Mouse (Mus musculus): Measurements from ENCODE around the gene Hoxc13. TPM values are rescaled to one million over a fixed set of nuclear protein-coding genes. Genes with fewer than 3 reads are reported as not detected.

The Hoxc13 gene
- not detected in 2 replicates for polyA plus RNA-seq (2015; fragmentation: Nextera tagmentation; extraction: Ambion mirVana)

DNA sequence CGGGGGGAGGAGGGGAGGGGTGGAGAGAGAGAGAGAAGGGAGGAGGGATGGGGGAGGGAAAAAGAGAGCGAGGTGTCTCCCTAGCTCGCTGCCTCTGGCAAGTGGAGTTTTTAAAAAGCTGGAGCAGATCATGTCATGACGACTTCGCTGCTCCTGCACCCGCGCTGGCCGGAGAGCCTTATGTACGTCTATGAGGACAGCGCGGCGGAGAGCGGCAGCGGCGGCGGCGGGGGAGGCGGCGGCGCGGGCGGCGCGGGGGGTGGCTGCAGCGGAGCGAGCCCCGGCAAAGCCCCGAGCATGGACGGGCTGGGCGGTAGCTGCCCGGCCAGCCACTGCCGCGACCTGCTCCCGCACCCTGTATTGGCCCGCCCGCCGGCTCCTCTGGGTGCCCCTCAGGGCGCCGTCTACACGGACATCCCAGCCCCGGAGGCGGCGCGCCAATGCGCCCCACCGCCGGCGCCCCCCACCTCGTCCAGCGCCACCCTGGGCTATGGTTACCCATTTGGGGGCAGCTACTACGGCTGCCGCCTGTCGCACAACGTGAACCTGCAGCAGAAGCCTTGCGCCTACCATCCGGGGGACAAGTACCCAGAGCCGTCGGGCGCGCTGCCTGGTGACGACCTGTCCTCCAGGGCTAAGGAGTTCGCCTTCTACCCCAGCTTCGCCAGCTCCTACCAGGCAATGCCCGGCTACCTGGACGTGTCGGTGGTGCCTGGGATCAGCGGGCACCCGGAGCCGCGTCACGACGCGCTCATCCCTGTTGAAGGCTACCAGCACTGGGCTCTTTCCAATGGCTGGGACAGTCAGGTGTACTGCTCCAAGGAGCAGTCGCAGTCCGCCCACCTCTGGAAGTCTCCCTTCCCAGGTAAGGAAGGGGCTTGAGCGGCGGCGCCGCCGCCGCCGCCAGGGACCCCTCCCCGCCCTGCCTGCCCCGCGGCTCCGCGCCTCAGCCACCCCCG lies at the start of gene Hoxc13:
TSS of gene Hoxc13 (plus strand) at position 51 of the 959 bp plus-strand sequence.
- DNase-seq (no peak), ATAC-seq (ENCODE audit: low read depth) (no peak)
- H3K4me2 ChIP-seq, result no peak within 1 kb of the TSS

DNA sequence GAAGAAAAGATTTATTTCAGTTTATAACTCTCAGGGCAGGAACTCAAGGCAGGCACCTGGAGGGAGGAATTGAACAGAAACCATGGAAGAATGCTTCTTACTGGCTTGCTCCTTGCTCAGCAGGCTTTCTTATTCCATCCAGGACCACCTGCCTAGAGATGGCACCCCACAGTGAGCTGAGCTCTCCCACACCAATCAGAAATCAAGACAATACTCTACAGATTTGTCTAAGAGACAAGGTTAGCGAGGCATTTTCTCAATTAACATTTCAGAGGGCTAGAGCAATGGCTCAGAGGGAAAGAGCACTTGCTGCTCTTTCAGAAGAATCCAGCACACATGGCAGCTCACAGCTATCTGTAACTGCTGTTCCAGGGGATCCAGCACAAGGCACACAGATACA lies 35.1 kb upstream of the Hoxc13 start:
- no peak for ATAC-seq (ENCODE audit: low read depth)
- no peaks in the 10 kb centered on the region for H3K4me1 ChIP-seq (replicated peaks)
- no peak overlapping the region for H3K4me3 ChIP-seq (replicated peaks)
- no peak for DNase-seq
- WGBS (ENCODE audit: insufficient replicate concordance), result 14% methylated on average over 1 of the region's 1 CpGs
- no peaks in the 10 kb centered on the region for H3K36me3 ChIP-seq
- no peak overlapping the region for H3K27ac ChIP-seq
- no peaks in the 10 kb centered on the region for H3K9me3 ChIP-seq (replicated peaks)
- no peak overlapping the region for H3K4me2 ChIP-seq
- H3K9ac ChIP-seq, result no peak overlapping the region
- 0 out of 2 replicates have a peak, but pooled peaks cover 4% of the 10 kb centered on the region for H3K27me3 ChIP-seq

More for the DNA sequence above, at the start of gene Hoxc13:
- H3K4me1 ChIP-seq (replicated peaks), result no peaks in the 10 kb centered on the region
- no peak within 1 kb of the TSS for H3K4me3 ChIP-seq (replicated peaks)
- H3K27me3 ChIP-seq, result peaks cover 99% of the 10 kb centered on the region
- H3K36me3 ChIP-seq, result no peaks in the 10 kb centered on the region
- no peak within 1 kb of the TSS for H3K27ac ChIP-seq
- no peak within 1 kb of the TSS for H3K9ac ChIP-seq
- H3K9me3 ChIP-seq (replicated peaks), result no peaks in the 10 kb centered on the region
- WGBS (ENCODE audit: insufficient replicate concordance), result 3% methylated on average over 84 of the region's 88 CpGs

DNA sequence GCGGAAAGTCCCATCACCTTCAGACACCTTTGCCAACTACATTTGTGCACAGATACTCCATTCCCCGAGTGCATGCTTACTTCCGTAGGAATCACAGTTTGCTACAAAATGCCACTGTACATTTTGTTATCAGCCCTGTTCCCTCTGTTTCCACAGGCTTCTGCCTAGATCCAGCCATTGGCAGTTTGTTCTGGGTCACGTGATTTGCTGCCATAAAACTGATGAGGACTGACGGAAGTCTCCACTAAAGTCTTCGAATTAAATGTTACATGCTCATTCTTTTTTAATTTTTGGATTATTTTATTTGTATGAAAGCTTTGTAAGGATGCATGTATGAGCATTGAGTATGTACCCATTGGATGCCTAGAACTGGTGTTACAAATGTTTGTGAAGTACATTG lies 25.8 kb upstream of the Hoxc13 start:
- 64% methylated on average over 6 of the region's 6 CpGs for WGBS (ENCODE audit: insufficient replicate concordance)
- Histone ChIP-seq H3K9ac (no peak overlapping the region), H3K4me1 (replicated peaks) (no peaks in the 10 kb centered on the region), H3K9me3 (replicated peaks) (no peaks in the 10 kb centered on the region), H3K27ac (no peak overlapping the region), H3K4me3 (replicated peaks) (no peak overlapping the region), H3K36me3 (no peaks in the 10 kb centered on the region), H3K27me3 (peaks cover 28% of the 10 kb centered on the region), H3K4me2 (no peak overlapping the region)
- ATAC-seq (ENCODE audit: low read depth) (no peak), DNase-seq (no peak)

DNA sequence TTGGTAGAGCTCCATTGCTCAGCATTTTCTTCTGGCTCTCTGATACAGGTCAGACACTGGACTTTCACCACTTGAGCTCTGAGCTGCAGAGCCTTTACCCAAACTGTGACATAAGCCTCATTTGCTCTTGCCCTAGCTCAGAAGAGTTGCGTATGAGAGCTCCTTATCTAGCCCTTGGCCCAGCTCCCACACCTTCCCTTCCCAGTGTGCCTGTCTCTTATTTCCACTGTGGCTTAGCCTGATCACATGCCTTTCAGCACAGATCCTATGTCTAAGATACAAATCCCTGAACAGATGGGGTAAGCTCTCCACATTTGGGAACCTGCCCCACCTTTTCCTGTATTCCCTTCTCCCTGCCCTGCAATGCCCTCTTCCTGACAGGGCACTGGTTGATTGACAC lies 16.0 kb upstream of the Hoxc13 start:
- 40% methylated on average over 1 of the region's 1 CpGs for WGBS (ENCODE audit: insufficient replicate concordance)
- ATAC-seq (ENCODE audit: low read depth), result no peak
- no peak for DNase-seq

DNA sequence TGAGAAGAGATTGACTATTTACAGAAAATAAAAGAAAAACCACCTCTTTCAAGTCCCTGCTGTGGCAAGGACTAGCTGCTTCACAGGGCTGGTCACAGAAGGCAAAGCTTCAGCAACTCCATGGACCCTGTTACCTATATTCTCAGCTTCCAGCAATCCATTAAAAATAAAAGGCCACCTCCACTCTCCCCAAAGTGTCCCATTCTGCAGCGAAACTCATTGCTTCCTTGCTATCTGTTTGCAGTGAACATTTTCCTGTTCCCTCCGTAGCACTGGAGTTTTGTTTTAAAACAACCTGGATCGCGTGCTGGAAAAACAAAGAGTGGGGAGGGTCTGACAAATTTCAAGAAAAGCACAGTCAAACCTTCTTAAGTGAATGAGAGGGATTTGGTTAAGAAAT lies 11.4 kb upstream of the Hoxc13 start:
- 1% methylated on average over 4 of the region's 4 CpGs for WGBS (ENCODE audit: insufficient replicate concordance)
- H3K9ac ChIP-seq, result no peak overlapping the region
- no peaks in the 10 kb centered on the region for H3K9me3 ChIP-seq (replicated peaks)
- H3K27ac ChIP-seq, result no peak overlapping the region
- ATAC-seq (ENCODE audit: low read depth) (no peak), DNase-seq (no peak)
- no peak overlapping the region for H3K4me3 ChIP-seq (replicated peaks)
- H3K4me1 ChIP-seq (replicated peaks), result no peaks in the 10 kb centered on the region
- H3K27me3 ChIP-seq, result peaks cover 90% of the 10 kb centered on the region
- H3K4me2 ChIP-seq, result no peak overlapping the region
- no peaks in the 10 kb centered on the region for H3K36me3 ChIP-seq

More for the DNA sequence above, 16.0 kb upstream of the Hoxc13 start:
- Histone ChIP-seq H3K27ac (no peak overlapping the region), H3K4me1 (replicated peaks) (no peaks in the 10 kb centered on the region), H3K4me3 (replicated peaks) (no peak overlapping the region), H3K27me3 (peaks cover 76% of the 10 kb centered on the region), H3K9ac (no peak overlapping the region), H3K36me3 (no peaks in the 10 kb centered on the region), H3K4me2 (no peak overlapping the region), H3K9me3 (replicated peaks) (no peaks in the 10 kb centered on the region)

DNA sequence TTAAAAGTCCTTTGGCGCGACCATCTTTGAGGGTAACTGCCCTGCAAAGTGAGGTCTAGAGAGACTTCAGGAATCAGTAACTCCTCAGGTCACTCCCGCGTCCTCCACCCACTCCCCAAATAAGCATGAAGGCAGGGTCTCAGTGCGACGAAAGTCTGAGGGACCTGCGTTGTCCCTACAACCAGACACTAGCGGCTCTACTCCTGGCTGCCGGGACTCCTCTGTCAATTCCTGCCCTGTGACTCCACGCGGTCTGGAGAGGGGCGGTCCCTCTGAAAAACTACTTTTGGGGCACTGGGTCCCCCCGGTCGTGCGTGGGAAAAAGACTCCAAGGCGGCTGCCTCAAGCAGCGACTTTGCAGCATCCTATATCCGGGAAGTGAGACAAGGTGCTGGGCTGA lies 10.9 kb upstream of the Hoxc13 start:
- H3K27ac ChIP-seq, result no peak overlapping the region
- WGBS (ENCODE audit: insufficient replicate concordance), result 2% methylated on average over 18 of the region's 18 CpGs
- no peaks in the 10 kb centered on the region for H3K4me1 ChIP-seq (replicated peaks)
- no peak for DNase-seq
- no peak overlapping the region for H3K9ac ChIP-seq
- peaks cover 90% of the 10 kb centered on the region for H3K27me3 ChIP-seq
- no peaks in the 10 kb centered on the region for H3K36me3 ChIP-seq
- no peaks in the 10 kb centered on the region for H3K9me3 ChIP-seq (replicated peaks)
- H3K4me2 ChIP-seq, result no peak overlapping the region
- ATAC-seq (ENCODE audit: low read depth), result no peak
- no peak overlapping the region for H3K4me3 ChIP-seq (replicated peaks)

DNA sequence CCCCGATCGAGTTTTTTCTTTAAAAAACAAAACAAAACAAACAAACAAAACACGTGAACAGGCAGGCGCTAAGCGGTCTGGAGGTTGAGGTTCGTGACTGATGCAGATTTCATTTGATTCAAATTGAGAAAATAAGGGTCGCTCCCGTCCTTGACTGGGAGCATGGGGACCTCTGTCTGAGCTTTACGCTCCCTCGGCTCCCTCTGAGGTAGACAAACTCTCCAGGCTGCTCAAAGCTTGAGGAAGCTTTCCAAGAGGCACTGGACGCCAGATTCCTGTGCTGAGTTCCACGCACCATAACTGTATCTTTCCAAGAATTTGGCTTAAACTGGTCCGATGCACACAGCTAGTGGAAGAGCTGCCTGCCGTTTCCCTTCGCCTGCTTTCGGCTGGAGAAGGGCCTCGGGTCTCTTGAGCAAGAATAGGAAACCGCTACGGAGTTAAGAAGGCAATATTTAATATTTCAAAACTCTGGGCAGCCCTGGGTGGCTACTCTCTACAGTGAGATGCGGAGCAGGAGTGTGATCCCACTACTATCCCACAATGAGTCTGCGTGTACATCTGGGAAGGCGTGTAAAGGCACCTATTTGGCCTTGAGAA lies 10.3 kb upstream of the Hoxc13 start:
- no peak overlapping the region for H3K27ac ChIP-seq
- no peaks in the 10 kb centered on the region for H3K9me3 ChIP-seq (replicated peaks)

DNA sequence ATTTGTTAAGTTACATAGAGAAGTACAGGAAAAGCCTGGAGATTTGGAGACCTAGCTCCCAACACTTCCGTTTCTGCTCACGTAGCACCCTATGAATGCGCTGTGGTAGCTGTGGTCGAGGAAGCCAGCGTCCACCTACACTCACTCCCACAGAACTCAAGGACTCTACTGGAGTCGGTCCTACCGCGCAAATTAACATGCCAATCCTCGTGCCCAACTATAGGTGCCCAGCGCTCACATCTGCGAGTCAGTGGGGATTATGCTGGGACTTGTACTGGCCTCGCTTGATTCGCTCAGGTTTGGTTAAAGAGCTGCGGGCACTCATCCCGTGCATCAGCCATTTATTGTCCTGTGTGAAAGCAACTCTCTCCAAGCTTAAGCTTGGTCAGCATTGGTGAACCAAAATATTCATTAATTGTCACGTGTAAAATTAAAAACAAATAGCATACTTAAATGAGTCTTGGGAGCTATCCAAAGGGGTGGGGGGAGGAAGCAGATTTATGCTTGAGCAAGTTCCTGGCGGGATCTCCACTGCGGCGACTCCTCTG lies 7.8 kb upstream of the Hoxc13 start:
- H3K27me3 ChIP-seq, result peaks cover 91% of the 10 kb centered on the region
- H3K4me1 ChIP-seq (replicated peaks), result no peaks in the 10 kb centered on the region
- H3K9me3 ChIP-seq (replicated peaks), result no peaks in the 10 kb centered on the region
- no peak overlapping the region for H3K4me3 ChIP-seq (replicated peaks)
- no peak for ATAC-seq (ENCODE audit: low read depth)
- no peak overlapping the region for H3K27ac ChIP-seq
- DNase-seq, result no peak
- H3K4me2 ChIP-seq, result no peak overlapping the region
- 2% methylated on average over 19 of the region's 19 CpGs for WGBS (ENCODE audit: insufficient replicate concordance)
- no peaks in the 10 kb centered on the region for H3K36me3 ChIP-seq
- H3K9ac ChIP-seq, result no peak overlapping the region

More for the DNA sequence above, 10.3 kb upstream of the Hoxc13 start:
- Histone ChIP-seq H3K36me3 (no peaks in the 10 kb centered on the region), H3K27me3 (peaks cover 88% of the 10 kb centered on the region), H3K4me2 (no peak overlapping the region), H3K4me1 (replicated peaks) (no peaks in the 10 kb centered on the region), H3K4me3 (replicated peaks) (no peak overlapping the region), H3K9ac (no peak overlapping the region)
- DNase-seq, result no peak
- no peak for ATAC-seq (ENCODE audit: low read depth)
- 2% methylated on average over 22 of the region's 22 CpGs for WGBS (ENCODE audit: insufficient replicate concordance)

DNA sequence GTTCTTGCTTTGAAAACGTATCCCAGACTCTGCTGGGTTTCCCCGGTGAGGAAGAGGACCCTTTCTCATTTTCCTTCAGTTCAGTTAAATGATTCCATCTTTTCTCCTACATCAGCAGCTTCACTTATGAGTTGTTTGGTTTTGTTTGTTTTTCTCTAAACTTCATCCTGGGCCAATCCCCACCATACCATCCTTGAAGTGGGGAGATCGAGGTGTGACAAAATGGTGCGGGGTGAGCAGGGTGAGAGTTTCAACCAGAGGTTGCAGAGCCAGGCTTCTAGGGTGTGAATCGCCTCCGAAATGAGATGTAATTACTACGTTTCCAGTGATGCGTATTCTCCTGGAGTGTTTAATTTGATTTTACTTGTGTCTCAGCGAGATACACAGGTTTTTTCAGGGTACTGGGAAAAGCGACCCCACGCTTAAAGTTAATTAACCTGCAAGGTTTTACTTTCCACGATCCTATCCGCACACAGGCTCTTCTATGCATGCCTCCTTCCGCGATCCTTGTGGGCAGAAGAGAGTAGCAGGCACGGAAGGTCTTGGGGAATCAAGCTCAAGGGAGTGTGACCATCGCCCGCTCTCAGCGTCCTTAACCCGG lies 2.8 kb upstream of the Hoxc13 start:
- no peaks in the 10 kb centered on the region for H3K36me3 ChIP-seq
- H3K27ac ChIP-seq, result no peak overlapping the region
- ATAC-seq (ENCODE audit: low read depth) (no peak), DNase-seq (no peak)
- WGBS (ENCODE audit: insufficient replicate concordance), result 1% methylated on average over 20 of the region's 20 CpGs
- no peak overlapping the region for H3K4me3 ChIP-seq (replicated peaks)
- H3K27me3 ChIP-seq, result peaks cover 94% of the 10 kb centered on the region
- H3K9me3 ChIP-seq (replicated peaks), result no peaks in the 10 kb centered on the region
- H3K9ac ChIP-seq, result no peak overlapping the region
- no peak overlapping the region for H3K4me2 ChIP-seq
- no peaks in the 10 kb centered on the region for H3K4me1 ChIP-seq (replicated peaks)

DNA sequence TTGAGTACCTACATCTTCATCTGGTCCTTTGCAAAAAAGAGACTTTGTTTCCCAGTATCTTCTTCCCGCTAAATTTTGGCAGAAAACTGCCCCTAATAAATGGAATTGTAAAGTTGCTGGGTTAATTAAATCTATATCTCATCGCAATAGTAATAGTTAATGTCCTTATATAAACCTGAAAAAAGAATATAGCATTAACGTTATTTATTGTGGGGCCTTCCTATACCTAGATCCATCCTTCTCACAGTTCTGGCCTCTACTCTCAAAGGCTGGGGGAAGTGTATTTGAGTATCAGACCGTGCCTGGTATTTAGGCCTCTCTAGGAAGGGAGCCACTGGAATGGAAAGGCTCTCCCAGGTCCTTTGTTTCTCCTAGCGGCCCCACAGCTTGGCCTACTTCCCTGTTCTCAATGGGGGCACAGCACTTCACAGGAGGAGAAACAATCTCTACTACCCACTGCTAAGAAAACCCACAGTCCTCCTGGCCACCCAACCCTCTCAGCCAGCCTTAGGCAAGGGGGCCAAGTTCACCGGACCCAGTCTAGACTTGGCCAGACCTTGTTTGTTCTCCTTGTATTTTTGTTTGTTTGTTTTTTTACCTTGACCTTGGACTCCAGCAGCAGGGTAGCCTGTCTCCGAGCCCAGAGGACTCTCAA lies 2.2 kb upstream of the Hoxc13 start:
- DNase-seq, result no peak
- WGBS (ENCODE audit: insufficient replicate concordance), result 5% methylated on average over 7 of the region's 7 CpGs

More for the DNA sequence above, 2.2 kb upstream of the Hoxc13 start:
- Histone ChIP-seq H3K27me3 (peaks cover 94% of the 10 kb centered on the region), H3K27ac (no peak overlapping the region), H3K36me3 (no peaks in the 10 kb centered on the region), H3K4me2 (no peak overlapping the region), H3K4me1 (replicated peaks) (no peaks in the 10 kb centered on the region), H3K9ac (no peak overlapping the region), H3K4me3 (replicated peaks) (no peak overlapping the region), H3K9me3 (replicated peaks) (no peaks in the 10 kb centered on the region)
- ATAC-seq (ENCODE audit: low read depth), result no peak
